Mouse (Mus musculus) MEL (cell line): ENCODE measurements around the gene Htr7. TPM values are rescaled to one million over a fixed set of nuclear protein-coding genes. Genes with fewer than 3 reads are reported as not detected.
A peak's percentile ranks its signal among the peaks of the same experiment; 100 is the strongest.

ENCODE experiments used
- DNase-seq: peaks from one replicate; pipeline ENCODE4 v3.0.0; 2011; ENCODE audit warnings: low read depth, low spot score
- H3K27ac ChIP-seq: 2 replicates; pipeline ENCODE4 v1.5.1; 2012; ENCODE audit warnings: low read depth, mild to moderate bottlenecking, control low read depth, low read length, moderate library complexity; ENCODE audit not compliant: control insufficient read depth
- H3K27me3 ChIP-seq, 2 experiments: fragments of 150-350 bp in 1 of 2; sonication (generic) in 1 of 2; 2 replicates each; pipeline ENCODE4 v1.6.1; 2012; ENCODE audit warnings: low read length in 2 of 2, mild to moderate bottlenecking in 2 of 2, improper control_type of control experiment in 1 of 2, moderate library complexity in 1 of 2; ENCODE audit not compliant: insufficient read depth in 2 of 2, control insufficient read depth in 1 of 2
- H3K36me3 ChIP-seq, 2 experiments: 2 replicates each; pipeline ENCODE4 v1.6.1; 2012 to 2014; ENCODE audit warnings: low read length in 2 of 2, improper control_type of control experiment in 1 of 2, inconsistent platforms in 1 of 2, mild to moderate bottlenecking in 1 of 2; ENCODE audit not compliant: insufficient read depth in 2 of 2, control insufficient read depth in 1 of 2
- H3K4me1 ChIP-seq, 2 experiments: fragments of 150-350 bp in 1 of 2; sonication (generic) in 1 of 2; 2 replicates each; pipeline ENCODE4 v1.6.1; 2012; ENCODE audit warnings: low read length in 2 of 2, improper control_type of control experiment in 1 of 2, mild to moderate bottlenecking in 1 of 2; ENCODE audit not compliant: insufficient read depth in 2 of 2, control insufficient read depth in 1 of 2
- H3K4me3 ChIP-seq, 2 experiments: fragments of 150-350 bp in 1 of 2; sonication (generic) in 1 of 2; 2 replicates each; pipeline ENCODE4 v1.5.1; 2012; ENCODE audit warnings: low read depth in 2 of 2, low read length in 2 of 2, mild to moderate bottlenecking in 2 of 2, moderate library complexity in 2 of 2, control low read depth in 1 of 2, improper control_type of control experiment in 1 of 2; ENCODE audit not compliant: control insufficient read depth in 1 of 2, insufficient read depth in 1 of 2
- H3K79me2 ChIP-seq: 2 replicates; pipeline ENCODE4 v1.6.1; 2012; ENCODE audit warnings: mild to moderate bottlenecking, low read length, moderate library complexity; ENCODE audit not compliant: control insufficient read depth, poor library complexity, insufficient read depth
- H3K9ac ChIP-seq: 2 replicates; pipeline ENCODE4 v1.6.1; 2012; ENCODE audit warnings: low read depth, mild to moderate bottlenecking, control low read depth, low read length, moderate library complexity; ENCODE audit not compliant: control insufficient read depth, poor library complexity, severe bottlenecking
- H3K9me3 ChIP-seq: fragments of 150-350 bp; sonication (generic); replicated peaks from 2 replicates; pipeline ENCODE4 v1.6.1; 2012; ENCODE audit warnings: mild to moderate bottlenecking, low read length, improper control_type of control experiment, moderate library complexity; ENCODE audit not compliant: insufficient read depth
- BHLHE40 ChIP-seq: IDR thresholded peaks from 2 replicates; pipeline ENCODE4 v1.6.1; 2012; ENCODE audit warnings: low read depth, mild to moderate bottlenecking, inconsistent platforms, low read length, improper control_type of control experiment, borderline replicate concordance
- CHD1 ChIP-seq: IDR thresholded peaks from 2 replicates; pipeline ENCODE4 v1.6.1; 2012; ENCODE audit warnings: low read depth, mild to moderate bottlenecking, inconsistent platforms, low read length, improper control_type of control experiment
- CHD2 ChIP-seq: IDR thresholded peaks from 2 replicates; pipeline ENCODE4 v1.6.1; 2011; ENCODE audit warnings: low read length, improper control_type of control experiment
- CTCF ChIP-seq, 3 experiments: IDR thresholded peaks in 2 of 3; conservative IDR thresholded peaks in 1 of 3; 2 replicates each; pipeline ENCODE4 v1.5.1; 2011 to 2012; ENCODE audit warnings: low read length in 3 of 3, low read depth in 2 of 3, mild to moderate bottlenecking in 2 of 3, improper control_type of control experiment in 1 of 3, inconsistent platforms in 1 of 3, mixed read lengths in 1 of 3, moderate library complexity in 1 of 3; ENCODE audit not compliant: control insufficient read depth in 1 of 3, insufficient read depth in 1 of 3, poor library complexity in 1 of 3, severe bottlenecking in 1 of 3
- E2F4 ChIP-seq: IDR thresholded peaks from 2 replicates; pipeline ENCODE4 v1.6.1; 2011; ENCODE audit warnings: low read depth, low read length, improper control_type of control experiment, borderline replicate concordance
- ELF1 ChIP-seq: IDR thresholded peaks from 2 replicates; pipeline ENCODE4 v1.6.1; 2014; ENCODE audit warnings: low read depth, mild to moderate bottlenecking, inconsistent platforms, low read length, improper control_type of control experiment, moderate library complexity
- EP300 ChIP-seq, 2 experiments: IDR thresholded peaks; 2 replicates each; pipeline ENCODE4 v1.6.1; 2011; ENCODE audit warnings: improper control_type of control experiment in 2 of 2, low read length in 2 of 2, low read depth in 1 of 2, mild to moderate bottlenecking in 1 of 2
- GABPA ChIP-seq: IDR thresholded peaks from 2 replicates; pipeline ENCODE4 v1.6.1; 2012; ENCODE audit warnings: low read depth, mild to moderate bottlenecking, inconsistent platforms, low read length, improper control_type of control experiment, moderate library complexity
- GATA1 ChIP-seq: IDR thresholded peaks from 2 replicates; pipeline ENCODE4 v1.6.1; 2011; ENCODE audit warnings: low read depth, low read length, improper control_type of control experiment
- HCFC1 ChIP-seq: IDR thresholded peaks from 2 replicates; pipeline ENCODE4 v1.6.1; 2012; ENCODE audit warnings: low read depth, mild to moderate bottlenecking, inconsistent platforms, low read length, improper control_type of control experiment, moderate library complexity
- JUND ChIP-seq: IDR thresholded peaks from 2 replicates; pipeline ENCODE4 v1.6.1; 2011; ENCODE audit warnings: low read depth, mild to moderate bottlenecking, improper control_type of control experiment, low read length
- KAT2A ChIP-seq: conservative IDR thresholded peaks from 2 replicates; pipeline ENCODE4 v1.6.1; 2012; ENCODE audit warnings: low read depth, low read length, improper control_type of control experiment, inconsistent platforms
- MAFK ChIP-seq: IDR thresholded peaks from 2 replicates; pipeline ENCODE4 v1.6.1; 2011; ENCODE audit warnings: low read depth, mild to moderate bottlenecking, low read length, improper control_type of control experiment, borderline replicate concordance
- MAX ChIP-seq: IDR thresholded peaks from 2 replicates; pipeline ENCODE4 v1.6.1; 2011; ENCODE audit warnings: low read length, improper control_type of control experiment
- MEF2A ChIP-seq: IDR thresholded peaks from 2 replicates; pipeline ENCODE4 v1.6.1; 2014; ENCODE audit warnings: low read depth, mild to moderate bottlenecking, inconsistent platforms, low read length, improper control_type of control experiment; ENCODE audit not compliant: poor library complexity, insufficient replicate concordance, severe bottlenecking; ENCODE audit errors: extremely low read depth
- MXI1 ChIP-seq: IDR thresholded peaks from 2 replicates; pipeline ENCODE4 v1.6.1; 2011; ENCODE audit warnings: mild to moderate bottlenecking, low read depth, low read length, improper control_type of control experiment
- NELFE ChIP-seq: IDR thresholded peaks from 2 replicates; pipeline ENCODE4 v1.6.1; 2011; ENCODE audit warnings: low read depth, low read length, improper control_type of control experiment
- POLR2A ChIP-seq, 2 experiments: IDR thresholded peaks; 2 replicates each; pipeline ENCODE4 v1.6.1; 2011 to 2012; ENCODE audit warnings: low read length in 2 of 2, mild to moderate bottlenecking in 2 of 2, control low read depth in 1 of 2, improper control_type of control experiment in 1 of 2, low read depth in 1 of 2, moderate library complexity in 1 of 2; ENCODE audit not compliant: control insufficient read depth in 1 of 2, insufficient read depth in 1 of 2, poor library complexity in 1 of 2
- POLR2AphosphoS2 ChIP-seq: IDR thresholded peaks from 2 replicates; pipeline ENCODE4 v1.6.1; 2011; ENCODE audit warnings: low read length, improper control_type of control experiment
- POLR2AphosphoS5 ChIP-seq: IDR thresholded peaks from 2 replicates; pipeline ENCODE4 v1.6.1; 2012; ENCODE audit warnings: low read depth, borderline replicate concordance, mild to moderate bottlenecking, inconsistent platforms, low read length, moderate library complexity, mixed read lengths
- RAD21 ChIP-seq: IDR thresholded peaks from 2 replicates; pipeline ENCODE4 v1.6.1; 2011; ENCODE audit warnings: mild to moderate bottlenecking, low read depth, low read length, improper control_type of control experiment
- SIN3A ChIP-seq: IDR thresholded peaks from 2 replicates; pipeline ENCODE4 v1.6.1; 2012; ENCODE audit warnings: low read length, improper control_type of control experiment, inconsistent platforms
- SMC3 ChIP-seq: IDR thresholded peaks from 2 replicates; pipeline ENCODE4 v1.6.1; 2011; ENCODE audit warnings: low read depth, low read length, improper control_type of control experiment
- TAL1 ChIP-seq: IDR thresholded peaks from 2 replicates; pipeline ENCODE4 v1.6.1; 2012; ENCODE audit warnings: mild to moderate bottlenecking, inconsistent platforms, low read length, moderate library complexity, mixed read lengths
- TCF12 ChIP-seq: IDR thresholded peaks from 2 replicates; pipeline ENCODE4 v1.6.1; 2014; ENCODE audit warnings: low read depth, mild to moderate bottlenecking, inconsistent platforms, low read length, improper control_type of control experiment, moderate library complexity
- UBTF ChIP-seq: IDR thresholded peaks from 2 replicates; pipeline ENCODE4 v1.6.1; 2012; ENCODE audit warnings: low read depth, mild to moderate bottlenecking, inconsistent platforms, low read length, improper control_type of control experiment, moderate library complexity, borderline replicate concordance; ENCODE audit not compliant: insufficient read depth
- USF1 ChIP-seq: IDR thresholded peaks from 2 replicates; pipeline ENCODE4 v1.6.1; 2014; ENCODE audit warnings: low read depth, mild to moderate bottlenecking, inconsistent platforms, low read length, improper control_type of control experiment, moderate library complexity
- USF2 ChIP-seq, 2 experiments: IDR thresholded peaks; 2 replicates each; pipeline ENCODE4 v1.6.1; 2011 to 2012; ENCODE audit warnings: improper control_type of control experiment in 2 of 2, low read length in 2 of 2, borderline replicate concordance in 1 of 2, inconsistent platforms in 1 of 2, low read depth in 1 of 2, mild to moderate bottlenecking in 1 of 2; ENCODE audit not compliant: insufficient read depth in 1 of 2
- ZC3H11A ChIP-seq: IDR thresholded peaks from 2 replicates; pipeline ENCODE4 v1.6.1; 2012; ENCODE audit warnings: low read depth, mild to moderate bottlenecking, inconsistent platforms, low read length, improper control_type of control experiment
- ZKSCAN1 ChIP-seq: IDR thresholded peaks from 2 replicates; pipeline ENCODE4 v1.6.1; 2012; ENCODE audit warnings: low read depth, mild to moderate bottlenecking, inconsistent platforms, low read length, improper control_type of control experiment, moderate library complexity
- ZMIZ1 ChIP-seq: IDR thresholded peaks from 2 replicates; pipeline ENCODE4 v1.6.1; 2012; ENCODE audit warnings: low read depth, mild to moderate bottlenecking, inconsistent platforms, low read length, improper control_type of control experiment, moderate library complexity
- polyA plus RNA-seq, 2 experiments: library from polyadenylated mRNA; stranded (reverse) in 1 of 2; unstranded in 1 of 2; fragments of >175 nt in 1 of 2; fragments of >200 nt in 1 of 2; gene quantifications; 2 replicates each; pipeline versions ENCODE4 v1.2.1 to v1.2.4; 2012; ENCODE audit warnings: low replicate concordance in 2 of 2, low read depth in 1 of 2; ENCODE audit not compliant: insufficient read length in 2 of 2, insufficient read depth in 1 of 2, missing spikeins in 1 of 2
- total RNA-seq: library from RNA; depleted of rRNA; stranded (reverse); fragments of 300-350 nt; gene quantifications from 2 replicates; pipeline ENCODE4 v1.2.3, GENCODE M21; 2012

Htr7 gene
- total and polyA plus RNA-seq, 3 experiments, result not detected

DNA sequence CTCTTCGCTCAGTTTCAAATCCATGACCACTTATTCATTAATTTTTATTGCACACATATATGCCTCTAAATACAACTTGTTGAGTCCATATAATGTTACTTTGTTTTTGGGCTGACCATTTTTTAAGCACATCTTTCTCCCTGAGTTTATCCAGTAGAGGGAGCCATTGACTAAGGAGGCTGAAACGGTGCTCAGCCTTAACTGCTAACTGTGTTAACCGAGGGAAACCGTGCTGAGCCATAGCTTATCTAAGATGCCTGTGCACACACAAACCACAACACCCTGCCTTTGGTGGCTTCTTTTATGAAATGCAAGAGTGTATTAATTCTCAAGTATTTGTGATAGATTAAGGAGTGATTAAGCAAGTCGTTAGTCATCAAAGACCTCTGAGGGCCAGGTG lies 33.5 kb upstream of the Htr7 start (continued):
- TF ChIP-seq BHLHE40 (peak; percentile 58; the same call in 1 of the 2 replicates), USF2 (IDR thresholded peaks at IDR 0.05; ENCODE audit: borderline replicate concordance in 1 of 2, insufficient read depth in 1 of 2, low read depth in 1 of 2, low read length in 2 of 2) (no peak), HCFC1 (0 out of 2 replicates have a peak, but pooled peaks have one; percentile 18), MEF2A (no peak), E2F4 (no peak), SIN3A (peak; percentile 50; the same call in 1 of the 2 replicates), KAT2A (no peak), POLR2A (IDR thresholded peaks at IDR 0.05; ENCODE audit: control insufficient read depth in 1 of 2, insufficient read depth in 1 of 2, low read depth in 1 of 2, low read length in 2 of 2, poor library complexity in 1 of 2) (no peak), TCF12 (0 out of 2 replicates have a peak, but pooled peaks have one; percentile 45), UBTF (no peak), MAX (no peak)
- TF ChIP-seq, all 39 proteins: peak for 13

DNA sequence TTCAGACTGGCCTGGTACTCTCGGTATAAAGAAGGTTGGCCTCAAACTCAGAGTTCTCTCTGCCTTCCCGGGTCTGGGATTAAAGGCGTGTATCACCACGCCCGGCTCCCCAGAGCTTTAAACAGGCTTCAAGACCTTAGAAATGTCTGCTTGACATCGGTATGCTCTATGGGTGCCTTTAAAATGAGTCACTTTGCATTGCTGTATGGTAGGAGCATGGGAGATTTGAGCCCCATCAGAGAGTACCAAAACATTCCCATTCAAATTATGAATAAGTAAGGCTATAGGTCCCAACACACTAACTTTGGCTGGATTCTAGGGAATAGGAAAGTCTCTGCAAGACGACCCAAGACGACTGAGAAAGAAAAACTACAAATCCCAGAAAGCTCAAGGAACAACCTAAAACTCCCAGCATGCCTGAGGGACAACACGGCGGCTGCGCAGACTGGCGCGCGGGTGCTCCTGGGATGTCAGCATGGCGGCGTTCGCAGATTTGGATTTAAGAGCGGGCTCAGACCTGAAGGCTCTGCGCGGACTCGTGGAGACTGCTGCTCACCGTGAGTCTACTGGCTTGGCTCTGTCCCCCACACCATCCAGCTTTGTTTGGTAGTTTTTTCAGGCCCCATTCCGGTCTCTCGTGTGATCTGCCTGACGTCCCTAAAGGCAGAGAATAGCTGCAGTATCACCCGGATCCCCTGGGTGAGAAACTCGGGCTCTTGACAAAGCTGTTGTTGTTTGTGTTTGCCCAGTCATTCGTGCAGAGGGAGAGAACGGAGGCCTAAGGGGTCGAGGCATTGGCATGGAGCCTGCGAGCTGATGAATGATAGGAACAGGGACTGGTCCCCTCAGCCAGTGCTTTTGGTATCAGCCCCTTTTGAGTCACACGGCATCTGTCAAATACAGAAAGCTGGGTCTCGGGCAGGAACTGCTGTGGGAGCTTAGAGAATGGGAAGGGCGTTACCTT lies 26.2 kb upstream of the Htr7 start, which contains the start of gene Rpp30:
TSS of gene Rpp30 (plus strand) at position 455 of the 964 bp plus-strand sequence.
- H3K9ac ChIP-seq, result peak within 1 kb of the TSS; percentile 85
- H3K27ac ChIP-seq, result peak within 1 kb of the TSS; percentile 62
- H3K36me3 ChIP-seq, result peaks cover under 1 to 6% of the 10 kb centered on the region in 2 experiments; a peak in 3 of 4 replicates
- H3K4me3 ChIP-seq, result peak within 1 kb of the TSS; percentile 83 to 93
- no peaks in the 10 kb centered on the region for H3K9me3 ChIP-seq
- peak; percentile 93 for DNase-seq
- no peaks in the 10 kb centered on the region for H3K27me3 ChIP-seq
- peaks cover 14% of the 10 kb centered on the region for H3K79me2 ChIP-seq
- H3K4me1 ChIP-seq, result peaks cover 0 to 2% of the 10 kb centered on the region in 2 experiments; a peak in 1 of 4 replicates
- TF ChIP-seq CHD2, result no peak
- no peak for TF ChIP-seq JUND
- TF ChIP-seq EP300 (IDR thresholded peaks at IDR 0.05; ENCODE audit: low read depth in 1 of 2, low read length in 2 of 2), result no peak
- TF ChIP-seq MXI1, result peak; percentile 77
- no peak for TF ChIP-seq TAL1
- TF ChIP-seq NELFE, result peak; percentile 57; the same call in 1 of the 2 replicates
- no peak for TF ChIP-seq POLR2AphosphoS2
- no peak for TF ChIP-seq E2F4
- TF ChIP-seq SIN3A, result peak; percentile 62
- TF ChIP-seq USF1, result no peak
- TF ChIP-seq POLR2AphosphoS5, result no peak
- no peak for TF ChIP-seq GATA1
- no peak for TF ChIP-seq MAFK
- TF ChIP-seq MAX, result no peak
- TF ChIP-seq SMC3, result no peak
- no peak for TF ChIP-seq BHLHE40
- peak; percentile 60 to 79 for TF ChIP-seq POLR2A (IDR thresholded peaks at IDR 0.05; ENCODE audit: control insufficient read depth in 1 of 2, insufficient read depth in 1 of 2, low read depth in 1 of 2, low read length in 2 of 2, poor library complexity in 1 of 2)
- TF ChIP-seq GABPA, result no peak
- TF ChIP-seq ELF1, result peak; percentile 34; the same call in 1 of the 2 replicates
- TF ChIP-seq MEF2A, result no peak
- TF ChIP-seq CTCF (IDR thresholded peaks at IDR 0.05 in 2 of 3, conservative IDR thresholded peaks at IDR 0.05 in 1 of 3; ENCODE audit: control insufficient read depth in 1 of 3, insufficient read depth in 1 of 3, low read depth in 2 of 3, low read length in 3 of 3, poor library complexity in 1 of 3, severe bottlenecking in 1 of 3), result no peak
- no peak for TF ChIP-seq ZKSCAN1
- TF ChIP-seq CHD1, result no peak
- no peak for TF ChIP-seq RAD21
- TF ChIP-seq ZC3H11A, result no peak
- peak; percentile 98 for TF ChIP-seq HCFC1
- no peak for TF ChIP-seq ZMIZ1
- TF ChIP-seq KAT2A, result peak; percentile 98
